Mouse (Mus musculus) G1E (cell line): ENCODE measurements around the gene Arl6ip5. TPM values are rescaled to one million over a fixed set of nuclear protein-coding genes. Genes with fewer than 3 reads are reported as not detected.

ENCODE experiments used
- ATAC-seq: 2 replicates; pipeline ENCODE4 v1.8.0; 2016; ENCODE audit warnings: mild to moderate bottlenecking; ENCODE audit not compliant: insufficient number of reproducible peaks, poor library complexity, low FRiP score, severe bottlenecking; ENCODE audit errors: extremely low read depth
- DNase-seq: peaks from one replicate; pipeline ENCODE4 v3.0.0; 2012; ENCODE audit warnings: low spot score
- H3K27me3 ChIP-seq: 2 replicates; pipeline ENCODE4 v1.6.1; 2012; ENCODE audit warnings: mild to moderate bottlenecking, low read length, inconsistent platforms; ENCODE audit not compliant: insufficient read depth
- H3K36me3 ChIP-seq: replicated peaks from 2 replicates; pipeline ENCODE3; 2012; ENCODE audit warnings: mild to moderate bottlenecking, inconsistent platforms
- H3K4me1 ChIP-seq: 2 replicates; pipeline ENCODE4 v1.6.1; 2012; ENCODE audit warnings: low read depth, low read length, inconsistent platforms, mixed read lengths; ENCODE audit not compliant: insufficient read depth
- H3K4me3 ChIP-seq: 2 replicates; pipeline ENCODE4 v1.5.1; 2012; ENCODE audit warnings: low read depth, mild to moderate bottlenecking, inconsistent platforms, low read length, moderate library complexity, mixed read lengths
- H3K9me3 ChIP-seq: replicated peaks from 2 replicates; pipeline ENCODE4 v1.6.1; 2012; ENCODE audit warnings: inconsistent platforms
- CTCF ChIP-seq: IDR thresholded peaks from 2 replicates; pipeline ENCODE4 v1.5.1; 2012; ENCODE audit warnings: low read depth, low read length, inconsistent platforms, mixed read lengths
- GATA1 ChIP-seq: IDR thresholded peaks from 2 replicates; pipeline ENCODE4 v1.6.1; 2012; ENCODE audit warnings: borderline replicate concordance, low read length, inconsistent platforms, mixed read lengths
- GATA2 ChIP-seq: IDR thresholded peaks from 2 replicates; pipeline ENCODE4 v1.6.1; 2012; ENCODE audit warnings: low read depth, low read length, inconsistent platforms, borderline replicate concordance
- POLR2AphosphoS5 ChIP-seq: IDR thresholded peaks from 2 replicates; pipeline ENCODE4 v1.6.1; 2012; ENCODE audit warnings: low read depth, low read length, inconsistent platforms; ENCODE audit not compliant: insufficient replicate concordance
- TAL1 ChIP-seq: conservative IDR thresholded peaks from 2 replicates; pipeline ENCODE4 v1.6.1; 2012; ENCODE audit warnings: low read depth, low read length, inconsistent platforms, mixed read lengths
- polyA plus RNA-seq: library from polyadenylated mRNA; stranded (reverse); fragments of >175 nt; gene quantifications from 2 replicates; pipeline ENCODE4 v1.2.3, GENCODE M21; 2012
- total RNA-seq, 2 experiments: library from RNA; stranded (forward) in 1 of 2; stranded (reverse) in 1 of 2; fragments of 200-1000 nt in 1 of 2; fragments of >200 nt in 1 of 2; fragmentation: Nextera tagmentation in 1 of 2; gene quantifications; 2 replicates each; pipeline ENCODE4 v1.2.3; 2014 to 2017

Arl6ip5 gene
- total and polyA plus RNA-seq, 3 experiments = 22.4 to 81.2 (median 54.5) TPM

GRCm38 (mm10) chr6:97209201-97209600 lies 1.3 kb upstream of the Arl6ip5 start:
- ATAC-seq (no peak), DNase-seq (no peak)
- peaks cover 51% of the 10 kb centered on the region for H3K4me1 ChIP-seq
- no peak overlapping the region for H3K4me3 ChIP-seq
- TF ChIP-seq GATA1 (no peak), GATA2 (no peak), POLR2AphosphoS5 (no peak), CTCF (no peak)
- H3K36me3 ChIP-seq = peaks cover 15% of the 10 kb centered on the region
- no peaks in the 10 kb centered on the region for H3K27me3 ChIP-seq
- H3K9me3 ChIP-seq = no peaks in the 10 kb centered on the region

- Histone ChIP-seq H3K4me1 (peaks cover 53% of the 10 kb centered on the region), H3K9me3 (no peaks in the 10 kb centered on the region), H3K4me3 (no peak overlapping the region; the same call in 1 of the 2 replicates), H3K27me3 (no peaks in the 10 kb centered on the region), H3K36me3 (peaks cover 20% of the 10 kb centered on the region)
- TF ChIP-seq CTCF = no peak
- no peak for TF ChIP-seq TAL1
- TF ChIP-seq GATA2 = no peak
- TF ChIP-seq GATA1 = no peak
- TF ChIP-seq POLR2AphosphoS5 = no peak
- ATAC-seq (no peak), DNase-seq (no peak)
These were observed 738 bp upstream of the Arl6ip5 start for GRCm38 (mm10) chr6:97209751-97210150.

- H3K4me3 ChIP-seq = peak overlapping the region; percentile 81
- TF ChIP-seq TAL1 = no peak
- no peak for TF ChIP-seq CTCF
- no peak for TF ChIP-seq GATA2
- no peak for TF ChIP-seq POLR2AphosphoS5
- TF ChIP-seq GATA1 = no peak
- DNase-seq (peak; percentile 40), ATAC-seq (peak; percentile 62)
- H3K4me1 ChIP-seq = peaks cover 62% of the 10 kb centered on the region
- peaks cover 33% of the 10 kb centered on the region for H3K36me3 ChIP-seq
- no peaks in the 10 kb centered on the region for H3K27me3 ChIP-seq
- H3K9me3 ChIP-seq = no peaks in the 10 kb centered on the region
These were observed 593 bp downstream of the Arl6ip5 start for GRCm38 (mm10) chr6:97210962-97211601.

GRCm38 (mm10) chr6:97211981-97212380 lies 1.5 kb downstream of the Arl6ip5 start:
- H3K4me3 ChIP-seq = peak overlapping the region; percentile 81
- TF ChIP-seq POLR2AphosphoS5 (no peak), TAL1 (no peak), GATA2 (no peak), GATA1 (no peak), CTCF (no peak)
- ATAC-seq (peak; percentile 41), DNase-seq (peak; percentile 27)
- H3K36me3 ChIP-seq = peaks cover 42% of the 10 kb centered on the region
- no peaks in the 10 kb centered on the region for H3K27me3 ChIP-seq
- no peaks in the 10 kb centered on the region for H3K9me3 ChIP-seq
- peaks cover 62% of the 10 kb centered on the region for H3K4me1 ChIP-seq

- Histone ChIP-seq H3K4me3 (no peak overlapping the region), H3K27me3 (no peaks in the 10 kb centered on the region), H3K9me3 (no peaks in the 10 kb centered on the region), H3K4me1 (peaks cover 50% of the 10 kb centered on the region), H3K36me3 (peaks cover 71% of the 10 kb centered on the region)
- DNase-seq = no peak
- no peak for ATAC-seq
- no peak for TF ChIP-seq GATA2
- no peak for TF ChIP-seq POLR2AphosphoS5
- no peak for TF ChIP-seq CTCF
- TF ChIP-seq GATA1 = no peak
- no peak for TF ChIP-seq TAL1
These were observed 5.8 kb downstream of the Arl6ip5 start for GRCm38 (mm10) chr6:97216154-97216821.

GRCm38 (mm10) chr6:97220672-97221071 lies 10.2 kb downstream of the Arl6ip5 start:
- DNase-seq = no peak
- H3K9me3 ChIP-seq = no peaks in the 10 kb centered on the region
- no peak for ATAC-seq
- TF ChIP-seq GATA2 = no peak
- TF ChIP-seq CTCF = no peak
- no peak for TF ChIP-seq TAL1
- no peak for TF ChIP-seq POLR2AphosphoS5
- no peak for TF ChIP-seq GATA1
- H3K4me3 ChIP-seq = no peak overlapping the region
- peaks cover 76% of the 10 kb centered on the region for H3K36me3 ChIP-seq
- H3K4me1 ChIP-seq = peaks cover 51% of the 10 kb centered on the region
- H3K27me3 ChIP-seq = no peaks in the 10 kb centered on the region
